Mouse (Mus musculus): ENCODE results near the gene Vmn1r142. TPM values are rescaled to one million over a fixed set of nuclear protein-coding genes. Genes with fewer than 3 reads are reported as not detected.
"Not testable (repeated sequence)": the region's sequence is repeated elsewhere in the genome, so short reads cannot be mapped to it uniquely, and the experiment has no call there.

Vmn1r142 gene
- polyA plus RNA-seq (2016; fragmentation: Nextera tagmentation; extraction: Ambion mirVana) = not detected in 2 replicates

DNA sequence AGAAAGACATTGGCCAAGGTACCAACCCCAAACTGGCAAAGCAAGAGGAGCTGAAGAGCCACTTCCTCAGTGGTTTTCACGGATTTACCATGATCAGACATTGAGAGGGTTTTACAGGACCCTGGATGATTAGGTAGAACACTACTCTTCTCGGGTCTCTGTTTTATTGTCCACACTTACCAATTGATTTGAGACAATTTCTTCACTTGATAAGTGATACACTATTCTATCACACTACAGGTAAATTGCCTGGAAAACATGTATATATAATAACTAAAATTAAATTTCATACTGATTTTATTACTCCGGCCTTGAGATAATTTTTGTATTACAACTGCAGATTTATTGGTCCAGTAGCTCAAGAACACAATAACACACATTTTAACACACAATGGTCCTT is at the start of gene Vmn1r142:
Gene Vmn1r142, minus strand, starts transcription at position 101 of the 400 bp plus-strand sequence.
- H3K4me2 ChIP-seq (replicated peaks); H3K4me1 ChIP-seq; H3K9ac ChIP-seq; H3K36me3 ChIP-seq; H3K27me3 ChIP-seq; H3K4me3 ChIP-seq; ATAC-seq (ENCODE audit: insufficient number of reproducible peaks, insufficient read depth, low FRiP score, low TSS enrichment); H3K27ac ChIP-seq; H3K9me3 ChIP-seq: not testable (repeated sequence)
- WGBS = no CpG with 5 or more reads among the region's 3 CpGs

DNA sequence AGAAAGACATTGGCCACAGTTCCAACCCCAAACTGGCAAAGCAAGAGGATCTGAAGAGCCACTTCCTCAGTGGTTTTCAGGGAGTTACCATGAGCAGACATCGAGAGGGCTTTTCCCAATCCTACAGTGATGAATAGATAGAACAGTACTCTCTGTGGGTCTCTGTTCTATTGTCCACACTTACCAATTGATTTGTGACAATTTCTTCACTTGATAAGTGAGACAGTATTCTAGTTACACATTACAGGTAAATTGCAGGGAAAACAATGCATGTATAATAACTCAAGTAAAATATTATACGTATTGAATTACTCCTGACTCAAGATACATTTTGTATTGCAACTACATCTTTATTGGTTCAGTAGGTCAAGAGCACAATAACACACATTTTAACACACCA is 37.3 kb upstream of the Vmn1r142 start, which contains the start of gene Gm8653:
Gene Gm8653, minus strand, starts transcription at position 101 of the 400 bp plus-strand sequence.
- H3K4me3 ChIP-seq; H3K36me3 ChIP-seq; H3K27ac ChIP-seq; ATAC-seq (ENCODE audit: insufficient number of reproducible peaks, insufficient read depth, low FRiP score, low TSS enrichment); H3K9ac ChIP-seq; H3K4me1 ChIP-seq; H3K9me3 ChIP-seq; H3K27me3 ChIP-seq; H3K4me2 ChIP-seq (replicated peaks): not testable (repeated sequence)
- no CpG with 5 or more reads among the region's 2 CpGs for WGBS

DNA sequence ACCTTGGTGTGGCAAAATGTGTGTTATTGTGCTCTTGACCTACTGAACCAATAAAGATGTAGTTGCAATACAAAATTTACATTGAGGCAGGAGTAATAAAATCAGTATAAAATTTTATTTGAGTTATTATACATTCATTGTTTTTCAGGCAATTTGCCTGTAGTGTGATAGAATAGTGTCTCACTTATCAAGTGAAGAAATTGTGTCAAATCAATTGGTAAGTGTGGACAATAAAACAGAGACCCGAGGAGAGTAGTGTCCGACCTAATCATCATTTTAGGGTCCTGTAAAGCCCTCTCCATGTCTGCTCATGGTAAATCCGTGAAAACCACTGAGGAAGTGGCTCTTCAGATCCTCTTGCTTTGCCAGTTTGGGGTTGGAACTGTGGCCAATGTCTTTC is 25.2 kb upstream of the Vmn1r142 start, which contains the start of gene Vmn1r143:
Gene Vmn1r143, plus strand, starts transcription at position 301 of the 400 bp plus-strand sequence.
- H3K27ac ChIP-seq; H3K4me2 ChIP-seq (replicated peaks); ATAC-seq (ENCODE audit: insufficient number of reproducible peaks, insufficient read depth, low FRiP score, low TSS enrichment); H3K4me3 ChIP-seq; H3K4me1 ChIP-seq; H3K27me3 ChIP-seq; H3K9ac ChIP-seq; H3K9me3 ChIP-seq; H3K36me3 ChIP-seq: not testable (repeated sequence)
- WGBS = no CpG with 5 or more reads among the region's 3 CpGs

DNA sequence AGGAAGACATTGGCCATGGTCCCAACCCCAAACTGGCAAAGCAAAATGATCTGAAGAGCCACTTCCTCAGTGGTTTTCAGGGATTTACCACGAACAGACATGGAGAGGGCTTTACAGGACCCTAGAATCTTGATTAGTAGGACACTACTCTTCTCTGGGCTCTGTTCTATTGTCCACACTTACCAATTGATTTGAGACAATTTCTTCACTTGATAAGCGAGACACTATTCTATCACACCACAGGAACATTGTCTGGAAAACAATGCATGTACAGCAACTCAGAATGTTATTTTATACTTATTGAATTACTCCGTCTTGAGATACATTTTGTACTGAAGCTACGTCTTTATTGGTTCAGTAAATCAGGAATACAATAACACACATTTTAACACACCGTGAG is 29.2 kb downstream of the Vmn1r142 start, which contains the start of gene Gm10666:
Gene Gm10666, minus strand, starts transcription at position 101 of the 400 bp plus-strand sequence.
- H3K4me1 ChIP-seq; H3K36me3 ChIP-seq; H3K9ac ChIP-seq; H3K9me3 ChIP-seq; H3K27me3 ChIP-seq; ATAC-seq (ENCODE audit: insufficient number of reproducible peaks, insufficient read depth, low FRiP score, low TSS enrichment); H3K27ac ChIP-seq; H3K4me2 ChIP-seq (replicated peaks); H3K4me3 ChIP-seq: not testable (repeated sequence)
- WGBS = no CpG with 5 or more reads among the region's 5 CpGs

DNA sequence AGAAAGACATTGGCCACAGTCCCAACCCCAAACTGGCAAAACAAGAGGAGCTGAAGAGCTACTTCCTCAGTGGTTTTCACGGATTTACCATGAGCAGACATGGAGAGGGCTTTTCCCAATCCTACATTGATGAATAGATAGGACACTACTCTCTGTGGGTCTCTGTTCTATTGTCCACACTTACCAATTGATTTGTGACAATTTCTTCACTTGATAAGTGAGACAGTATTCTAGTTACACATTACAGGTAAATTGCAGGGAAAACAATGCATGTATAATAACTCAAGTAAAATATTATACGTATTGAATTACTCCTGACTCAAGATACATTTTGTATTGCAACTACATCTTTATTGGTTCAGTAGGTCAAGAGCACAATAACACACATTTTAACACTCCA is 45.7 kb downstream of the Vmn1r142 start, which contains the start of gene Gm16451:
Gene Gm16451, minus strand, starts transcription at position 101 of the 400 bp plus-strand sequence.
- H3K9ac ChIP-seq; H3K4me2 ChIP-seq (replicated peaks); H3K36me3 ChIP-seq; H3K27me3 ChIP-seq; H3K9me3 ChIP-seq; H3K4me3 ChIP-seq; H3K4me1 ChIP-seq; ATAC-seq (ENCODE audit: insufficient number of reproducible peaks, insufficient read depth, low FRiP score, low TSS enrichment); H3K27ac ChIP-seq: not testable (repeated sequence)
- no CpG with 5 or more reads among the region's 2 CpGs for WGBS

Other genes starting within 250 kb of the Vmn1r142 start
- not detected in 2 replicates for gene Gm5891, start 242.7 kb downstream of the Vmn1r142 start, polyA plus RNA-seq (2016; fragmentation: Nextera tagmentation; extraction: Ambion mirVana)
- not detected in 2 replicates for gene Vmn1r137, start 169.4 kb downstream of the Vmn1r142 start, polyA plus RNA-seq (2016; fragmentation: Nextera tagmentation; extraction: Ambion mirVana)
- not detected in 2 replicates for gene Vmn1r138, start 135.1 kb downstream of the Vmn1r142 start, polyA plus RNA-seq (2016; fragmentation: Nextera tagmentation; extraction: Ambion mirVana)
- not detected in 2 replicates for gene Gm6176, start 107.7 kb downstream of the Vmn1r142 start, polyA plus RNA-seq (2016; fragmentation: Nextera tagmentation; extraction: Ambion mirVana)
- gene Vmn1r139, start 95.0 kb downstream of the Vmn1r142 start, polyA plus RNA-seq (2016; fragmentation: Nextera tagmentation; extraction: Ambion mirVana) = not detected in 2 replicates
- gene Gm16451, start 45.8 kb downstream of the Vmn1r142 start, polyA plus RNA-seq (2016; fragmentation: Nextera tagmentation; extraction: Ambion mirVana) = not detected in 2 replicates
- not detected in 2 replicates for gene Gm10666, start 29.3 kb downstream of the Vmn1r142 start, polyA plus RNA-seq (2016; fragmentation: Nextera tagmentation; extraction: Ambion mirVana)
- not detected in 2 replicates for gene Vmn1r143, start 25.3 kb upstream of the Vmn1r142 start, polyA plus RNA-seq (2016; fragmentation: Nextera tagmentation; extraction: Ambion mirVana)
- gene Gm8653, start 37.2 kb upstream of the Vmn1r142 start, polyA plus RNA-seq (2016; fragmentation: Nextera tagmentation; extraction: Ambion mirVana) = not detected in 2 replicates
- gene Gm8453, start 65.4 kb upstream of the Vmn1r142 start, polyA plus RNA-seq (2016; fragmentation: Nextera tagmentation; extraction: Ambion mirVana) = not detected in 2 replicates
- gene Gm4187, start 165.7 kb upstream of the Vmn1r142 start, polyA plus RNA-seq (2016; fragmentation: Nextera tagmentation; extraction: Ambion mirVana) = not detected in 2 replicates
- gene Gm8660, start 207.0 kb upstream of the Vmn1r142 start, polyA plus RNA-seq (2016; fragmentation: Nextera tagmentation; extraction: Ambion mirVana) = not detected in 2 replicates
- gene Vmn1r148, start 249.5 kb upstream of the Vmn1r142 start, polyA plus RNA-seq (2016; fragmentation: Nextera tagmentation; extraction: Ambion mirVana) = not detected in 2 replicates